Mouse (Mus musculus): ENCODE measurements around the gene Mef2c.

DNA sequence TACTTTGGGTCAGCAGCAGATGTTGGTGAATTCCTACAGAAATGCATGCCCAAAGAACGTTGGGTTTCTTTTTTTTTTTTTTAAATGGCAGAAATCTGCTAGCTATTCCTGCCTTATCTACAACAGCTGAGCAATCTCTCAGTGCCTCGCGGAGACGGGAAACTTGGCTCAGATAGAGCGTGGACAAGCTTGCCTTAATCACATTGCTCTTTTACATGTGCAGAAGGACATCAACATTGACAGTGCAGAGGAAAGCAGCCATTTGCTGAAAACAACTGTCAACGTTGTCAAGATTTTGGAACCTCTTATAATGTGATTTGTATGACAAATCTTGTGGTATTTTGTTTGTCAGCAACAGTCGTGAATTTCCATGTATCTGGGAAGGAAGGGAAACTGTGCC is 22.5 kb upstream of the Mef2c start:
- TF ChIP-seq GATA1 (IDR thresholded peaks at IDR 0.05; ENCODE audit: low read length) (no peak), TAL1 (IDR thresholded peaks at IDR 0.05; ENCODE audit: low read length) (no peak)
